Mouse (Mus musculus): ENCODE measurements around the gene Blmh.
"Not testable (repeated sequence)": the region's sequence is repeated elsewhere in the genome, so short reads cannot be mapped to it uniquely, and the experiment has no call there.

Blmh gene

DNA sequence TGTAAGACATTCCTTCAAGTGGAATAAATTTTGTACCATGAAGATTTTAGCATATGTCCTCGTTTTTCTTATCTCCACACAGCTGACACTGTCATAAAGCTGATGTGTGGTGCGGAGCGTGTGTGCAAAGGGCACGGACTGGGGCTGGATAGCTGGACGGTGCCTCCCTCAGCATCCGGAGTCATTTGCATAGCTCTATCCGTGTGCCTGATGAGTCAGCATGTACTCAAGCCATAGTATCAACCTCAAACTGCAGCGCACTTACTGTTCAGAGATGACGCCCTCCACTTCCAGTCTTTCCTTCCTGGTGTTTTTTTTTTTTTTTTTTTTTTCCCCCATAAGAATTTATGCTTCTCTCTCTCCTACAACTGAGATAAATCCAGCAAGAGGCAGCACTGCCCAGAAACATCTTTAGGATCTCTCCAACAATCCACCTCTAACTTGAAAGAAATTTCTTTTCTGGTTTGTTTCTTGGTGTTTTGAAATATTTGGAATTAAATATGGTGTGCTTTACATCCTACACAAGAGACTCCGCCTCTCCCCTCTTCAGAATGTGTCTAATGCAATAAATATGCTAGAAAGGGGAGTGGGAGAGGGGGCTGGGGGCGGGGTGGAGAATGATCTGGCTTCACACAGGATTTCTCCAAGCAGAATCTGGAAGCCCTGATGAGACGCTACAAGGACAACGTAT is 7.9 kb upstream of the Blmh start:
- DNase-seq (ENCODE audit: low spot score) = peak; percentile 48

DNA sequence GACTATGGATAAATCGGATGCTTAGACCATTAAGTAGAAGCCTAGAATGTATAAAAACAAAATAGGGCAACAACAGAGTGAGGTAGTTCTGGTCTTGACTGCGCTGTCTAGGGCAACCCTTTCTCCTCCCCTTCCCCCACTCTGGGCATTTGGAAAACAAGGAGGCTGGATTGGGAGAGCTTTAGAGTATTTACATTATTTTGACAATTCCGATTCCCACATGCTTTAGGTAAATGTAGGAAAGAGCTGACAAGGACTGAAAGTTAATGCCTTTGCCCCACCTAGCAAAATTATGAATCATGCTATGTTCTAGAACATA is 7.4 kb upstream of the Blmh start:
- DNase-seq (ENCODE audit: low spot score) = peak; percentile 38

- DNase-seq (ENCODE audit: low spot score) = no peak
Measured at GRCm38 (mm10) chr11:76920607-76921006, 4.0 kb upstream of the Blmh start.

- DNase-seq (ENCODE audit: low spot score) = not testable (repeated sequence)
Measured at GRCm38 (mm10) chr11:76928586-76928985, 4.0 kb downstream of the Blmh start.

DNA sequence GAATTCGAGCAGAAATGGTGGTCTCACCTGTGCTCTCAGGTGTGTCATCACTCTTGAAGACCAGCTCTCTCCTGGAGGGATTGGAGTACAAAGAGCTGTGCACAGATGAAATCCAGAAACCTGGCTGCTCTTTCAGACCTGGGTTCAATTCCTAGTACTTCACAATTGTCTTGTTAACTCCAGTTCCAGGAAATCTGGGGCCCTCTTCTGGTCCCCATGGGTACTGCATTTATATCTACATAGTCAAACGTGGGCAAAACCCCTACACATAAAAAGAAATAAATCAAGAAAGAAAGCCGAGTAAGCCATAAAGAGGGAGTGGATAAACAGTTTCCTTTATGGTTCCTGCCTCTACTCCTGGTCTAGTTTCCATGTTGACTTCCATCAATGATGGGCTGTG is 8.6 kb downstream of the Blmh start:
- DNase-seq (ENCODE audit: low spot score) = no peak

- DNase-seq (ENCODE audit: low spot score) = no peak
Measured at GRCm38 (mm10) chr11:76936578-76936977, 12.0 kb downstream of the Blmh start.

GRCm38 (mm10) chr11:76944839-76945238 is 20.2 kb downstream of the Blmh start:
- DNase-seq (ENCODE audit: low spot score) = no peak

- DNase-seq (ENCODE audit: low spot score) = peak; percentile 96
Measured at GRCm38 (mm10) chr11:76945386-76946202, 21.0 kb downstream of the Blmh start.

GRCm38 (mm10) chr11:76946203-76946585 is 21.6 kb downstream of the Blmh start:
- peak; percentile 48 for DNase-seq (ENCODE audit: low spot score)

GRCm38 (mm10) chr11:76953536-76953935 is 28.9 kb downstream of the Blmh start:
- no peak for DNase-seq (ENCODE audit: low spot score)

- no peak for DNase-seq (ENCODE audit: low spot score)
Measured at GRCm38 (mm10) chr11:76965703-76966102, 41.1 kb downstream of the Blmh start.

DNA sequence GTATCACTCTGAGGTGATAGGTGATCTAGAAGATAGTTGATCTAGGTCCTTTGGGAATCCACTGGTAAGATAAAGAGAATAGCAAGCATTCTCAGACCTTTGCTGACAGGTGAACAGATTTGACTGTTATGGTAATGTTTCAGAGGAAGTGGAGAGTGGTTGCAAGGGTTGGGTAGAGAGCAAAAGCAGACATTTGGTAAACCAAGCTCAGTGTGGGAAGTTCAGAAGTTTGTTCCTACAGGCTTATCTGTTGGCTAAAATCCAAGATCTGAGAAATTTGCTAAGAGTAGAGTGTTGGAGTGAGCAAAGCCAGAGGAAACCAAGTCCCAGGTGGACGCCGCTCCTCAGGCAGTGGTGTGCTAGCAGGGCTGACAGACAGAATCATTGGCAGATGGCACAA is 45.7 kb downstream of the Blmh start:
- DNase-seq (ENCODE audit: low spot score) = no peak

DNA sequence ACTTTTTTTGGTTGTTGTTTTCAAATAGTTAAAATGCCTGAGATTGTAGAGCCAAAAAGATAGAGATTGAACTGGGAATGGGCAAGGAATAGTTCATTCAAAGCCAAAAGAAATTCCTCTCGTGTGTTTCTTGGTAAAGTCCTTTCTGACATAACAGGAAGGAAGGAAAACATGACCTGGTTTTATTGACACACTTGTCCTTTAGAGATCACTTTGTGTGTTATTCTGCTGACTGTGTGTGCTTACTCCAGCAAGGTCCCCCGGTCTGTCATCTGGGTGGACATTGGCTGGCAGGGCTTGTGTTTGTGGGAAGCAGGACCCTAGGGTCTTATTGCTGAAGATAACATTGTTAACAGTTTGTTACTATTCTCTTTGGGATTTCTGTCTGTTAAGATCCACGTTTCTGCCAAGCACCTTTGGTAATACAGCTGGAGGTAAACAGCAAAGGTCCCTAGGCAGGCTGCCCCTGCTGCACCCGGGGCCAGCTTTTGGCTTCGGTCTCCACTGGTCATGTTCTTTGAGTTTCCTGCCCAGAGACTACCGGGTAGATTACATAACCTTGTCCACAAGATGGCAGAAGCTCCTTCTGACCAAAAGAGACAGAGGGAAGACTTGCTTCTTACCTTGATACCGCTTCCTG is 50.2 kb downstream of the Blmh start:
- DNase-seq (ENCODE audit: low spot score) = no peak

DNA sequence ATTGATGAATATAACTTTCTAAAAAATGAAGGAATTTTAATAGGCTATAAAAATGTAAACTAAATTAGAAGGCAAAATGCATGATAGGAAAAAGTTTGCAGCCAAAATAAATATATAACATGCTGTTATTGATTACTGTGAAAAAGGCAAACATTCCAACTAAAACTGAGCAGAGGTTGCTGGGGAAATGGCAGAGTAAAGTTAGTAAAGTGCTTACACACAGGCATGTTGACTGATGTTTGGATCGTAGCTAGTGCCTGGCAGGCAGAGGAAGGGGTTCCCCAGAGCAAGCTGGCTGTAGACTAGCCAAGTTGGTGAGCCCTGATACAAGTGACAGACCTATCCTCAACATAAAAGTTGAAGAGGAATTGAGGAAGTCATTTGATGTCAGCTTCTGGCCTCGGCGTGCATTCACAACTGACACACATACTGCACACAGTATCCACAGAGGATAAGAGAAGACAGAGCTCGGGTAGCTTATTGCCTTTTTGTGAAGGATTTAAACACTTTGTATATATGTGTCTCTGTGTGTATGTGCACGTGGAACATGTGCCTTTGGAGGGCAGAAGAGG is 57.0 kb downstream of the Blmh start:
- no peak for DNase-seq (ENCODE audit: low spot score)

DNA sequence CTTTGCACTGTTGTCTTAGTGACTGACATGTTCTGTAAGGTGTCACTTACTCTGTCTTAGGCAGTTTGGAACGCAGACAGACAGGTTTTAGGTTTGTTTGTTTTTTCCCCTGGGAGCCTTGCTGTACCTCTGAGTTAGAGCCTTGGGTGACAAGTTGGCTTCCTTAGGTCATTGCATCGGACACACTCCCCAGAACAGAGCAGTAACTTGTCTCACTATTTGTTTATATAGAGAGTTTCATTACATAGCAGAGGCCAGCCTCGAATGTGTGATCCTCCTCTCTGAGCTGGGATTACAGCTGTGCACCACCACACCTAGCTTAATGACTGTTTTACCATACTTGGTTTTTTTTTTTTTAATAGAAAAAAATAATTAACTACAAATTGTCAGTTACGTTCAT is 57.8 kb downstream of the Blmh start:
- no peak for DNase-seq (ENCODE audit: low spot score)

- DNase-seq (ENCODE audit: low spot score) = no peak
Measured at GRCm38 (mm10) chr11:76983641-76984040, 59.0 kb downstream of the Blmh start.

GRCm38 (mm10) chr11:76984173-76984572 is 59.6 kb downstream of the Blmh start:
- DNase-seq (ENCODE audit: low spot score) = no peak

DNA sequence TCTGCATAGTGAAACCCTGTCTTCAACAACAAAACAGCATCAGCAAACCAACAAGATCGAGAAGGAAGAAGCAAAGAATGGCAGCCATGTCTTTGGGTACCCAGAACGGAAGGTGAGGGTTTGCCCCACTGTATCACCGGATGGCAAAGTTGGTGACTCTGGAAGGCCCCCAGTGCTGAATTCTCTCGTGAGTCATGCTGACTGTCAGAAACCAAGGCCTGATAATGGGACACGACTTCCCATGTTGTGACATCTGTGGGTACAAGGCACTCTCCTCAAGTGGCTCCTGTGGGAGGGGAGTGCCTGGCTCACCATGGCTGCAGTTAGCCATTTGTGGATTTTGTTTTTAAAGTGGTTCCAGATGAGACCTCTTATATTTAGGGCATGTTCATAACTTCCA is 66.2 kb downstream of the Blmh start:
- no peak for DNase-seq (ENCODE audit: low spot score)

GRCm38 (mm10) chr11:76992886-76993285 is 68.3 kb downstream of the Blmh start:
- DNase-seq (ENCODE audit: low spot score) = no peak

DNA sequence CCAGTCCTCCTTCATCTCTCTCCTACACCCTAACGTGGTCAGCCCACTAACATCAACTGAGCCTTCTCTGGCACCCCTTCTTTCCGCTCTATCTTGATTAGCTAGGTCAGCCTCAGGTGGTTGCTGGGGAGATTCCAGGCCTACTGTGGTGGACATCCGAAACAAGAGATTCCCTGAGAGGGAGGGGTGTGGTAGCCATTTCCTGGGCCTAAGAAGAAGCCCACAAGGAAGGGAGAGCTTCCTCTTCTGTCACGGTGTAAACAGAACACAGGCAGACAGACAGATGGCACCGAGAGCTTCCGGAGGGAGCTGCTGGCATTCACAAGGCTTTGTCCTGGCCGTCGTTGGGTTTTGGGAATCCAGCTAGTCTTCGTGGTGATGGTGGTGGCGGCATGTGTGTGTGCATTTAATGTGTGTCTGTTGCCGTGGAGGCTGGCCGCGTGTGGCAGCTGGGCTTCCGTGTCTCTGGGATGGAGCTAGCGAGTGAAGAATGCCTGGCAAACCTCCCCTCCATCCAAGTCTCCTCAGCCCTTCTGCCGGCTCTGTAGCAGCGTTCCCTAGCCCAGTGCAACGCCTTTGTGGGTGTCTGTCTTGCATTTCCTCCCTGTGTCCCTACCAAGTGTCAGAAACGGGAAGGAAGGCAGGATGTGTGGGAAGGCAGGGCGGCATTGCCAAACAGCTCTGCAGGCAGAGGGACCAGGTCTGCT is 71.5 kb downstream of the Blmh start:
- no peak for DNase-seq (ENCODE audit: low spot score)

DNA sequence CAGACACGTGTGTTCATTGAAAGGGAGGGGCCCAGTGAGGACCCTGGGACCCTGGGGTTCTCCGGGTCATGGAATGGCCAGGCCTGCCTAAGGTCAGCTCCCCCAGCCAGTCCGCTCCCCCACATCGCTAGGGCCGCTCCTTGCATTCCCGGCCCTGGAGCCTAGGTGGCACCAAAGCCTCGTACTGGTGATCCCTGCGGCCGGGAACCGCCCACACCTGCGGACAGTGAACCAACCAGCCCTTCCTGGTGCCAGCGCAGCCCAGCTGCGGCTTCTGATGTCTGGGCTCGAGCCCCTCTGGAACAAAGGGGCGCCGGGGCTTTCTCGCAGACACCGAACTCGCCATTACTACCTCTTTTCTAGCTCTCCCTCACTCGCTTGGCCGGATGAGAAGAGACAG is 72.7 kb downstream of the Blmh start:
- DNase-seq (ENCODE audit: low spot score) = peak; percentile 89

Data from embryo, embryonic 10.5 days (tissue).